Mouse (Mus musculus) adrenal gland, adult 8-10 months (tissue): ENCODE measurements around the gene Fgfr2. TPM values are rescaled to one million over a fixed set of nuclear protein-coding genes. Genes with fewer than 3 reads are reported as not detected.
A peak's percentile ranks its signal among the peaks of the same experiment; 100 is the strongest.

Experiments
- DNase-seq: peaks from one replicate; pipeline ENCODE4 v3.0.0; 2022
- total RNA-seq, 4 experiments: library from RNA; stranded (reverse); gene quantifications; 2 replicates each; pipeline ENCODE4 v1.2.4; 2022

The Fgfr2 gene
- total RNA-seq, 4 experiments from 2014 or later, result 193 to 471 (median 262) TPM

- DNase-seq, result no peak
Measured at GRCm38 (mm10) chr7:130253264-130253663, 2869.9 kb downstream of the Fgfr2 start.

- DNase-seq, result no peak
Measured at GRCm38 (mm10) chr7:130251936-130252523, 2871.1 kb downstream of the Fgfr2 start.

GRCm38 (mm10) chr7:130250994-130251393, 2872.2 kb downstream of the Fgfr2 start:
- no peak for DNase-seq

- no peak for DNase-seq
Measured at GRCm38 (mm10) chr7:130248403-130248802, 2874.7 kb downstream of the Fgfr2 start.

GRCm38 (mm10) chr7:130247831-130248230, 2875.3 kb downstream of the Fgfr2 start:
- DNase-seq, result no peak

GRCm38 (mm10) chr7:130246483-130246882, 2876.7 kb downstream of the Fgfr2 start:
- no peak for DNase-seq

GRCm38 (mm10) chr7:130244545-130244944, 2878.6 kb downstream of the Fgfr2 start:
- DNase-seq, result no peak

- DNase-seq, result no peak
Measured at GRCm38 (mm10) chr7:130243811-130244210, 2879.3 kb downstream of the Fgfr2 start.

GRCm38 (mm10) chr7:130240191-130240590, 2883.0 kb downstream of the Fgfr2 start:
- no peak for DNase-seq

- peak; percentile 59 for DNase-seq
Measured at GRCm38 (mm10) chr7:130237244-130237643, 2885.9 kb downstream of the Fgfr2 start.

- peak; percentile 72 for DNase-seq
Measured at GRCm38 (mm10) chr7:130233777-130234176, 2889.4 kb downstream of the Fgfr2 start.

GRCm38 (mm10) chr7:130230034-130230433, 2893.1 kb downstream of the Fgfr2 start:
- DNase-seq, result no peak

GRCm38 (mm10) chr7:130225227-130225626, 2897.9 kb downstream of the Fgfr2 start:
- DNase-seq, result no peak

GRCm38 (mm10) chr7:130222633-130223354, 2900.4 kb downstream of the Fgfr2 start:
- no peak for DNase-seq

GRCm38 (mm10) chr7:130221661-130222387, 2901.3 kb downstream of the Fgfr2 start:
- DNase-seq, result no peak

- no peak for DNase-seq
Measured at GRCm38 (mm10) chr7:130220627-130221026, 2902.5 kb downstream of the Fgfr2 start.

GRCm38 (mm10) chr7:130219844-130220243, 2903.3 kb downstream of the Fgfr2 start:
- DNase-seq, result peak; percentile 77

GRCm38 (mm10) chr7:130216272-130216671, 2906.9 kb downstream of the Fgfr2 start:
- no peak for DNase-seq

- peak; percentile 83 for DNase-seq
Measured at GRCm38 (mm10) chr7:130215348-130216252, 2907.6 kb downstream of the Fgfr2 start.

GRCm38 (mm10) chr7:130213156-130213555, 2910.0 kb downstream of the Fgfr2 start:
- no peak for DNase-seq

GRCm38 (mm10) chr7:130211411-130211810, 2911.7 kb downstream of the Fgfr2 start:
- DNase-seq, result no peak

GRCm38 (mm10) chr7:130208601-130209000, 2914.5 kb downstream of the Fgfr2 start:
- no peak for DNase-seq
